Mouse (Mus musculus) midbrain, postnatal 0 days (tissue): ENCODE results near the gene Abhd15. TPM values are rescaled to one million over a fixed set of nuclear protein-coding genes. Genes with fewer than 3 reads are reported as not detected.
"Not testable (repeated sequence)": the region's sequence is repeated elsewhere in the genome, so short reads cannot be mapped to it uniquely, and the experiment has no call there.

Source experiments
- ATAC-seq: fragments of 200-750 bp; cut with Nextera tagmentation; 2 replicates; pipeline ENCODE4 v1.8.0; 2017; ENCODE audit warnings: moderate number of reproducible peaks, mild to moderate bottlenecking, moderate TSS enrichment, moderate library complexity; ENCODE audit not compliant: low FRiP score
- DNase-seq: peaks from one replicate; pipeline ENCODE4 v3.0.0-alpha.2; 2015; ENCODE audit warnings: low spot score
- H3K27ac ChIP-seq: fragments of 300-500 bp; sonication (generic); 2 replicates; pipeline ENCODE4 v1.5.1; 2014; ENCODE audit warnings: low read depth, mild to moderate bottlenecking, low read length, mixed read lengths
- H3K27me3 ChIP-seq: fragments of 300-500 bp; sonication (generic); 2 replicates; pipeline ENCODE4 v1.6.1; 2014; ENCODE audit warnings: low read length, control low read depth, mixed read lengths; ENCODE audit not compliant: insufficient read depth
- H3K36me3 ChIP-seq: fragments of 300-500 bp; sonication (generic); 2 replicates; pipeline ENCODE4 v1.6.1; 2014; ENCODE audit warnings: low read length, control low read depth, mixed read lengths; ENCODE audit not compliant: insufficient read depth
- H3K4me1 ChIP-seq: fragments of 300-500 bp; sonication (generic); 2 replicates; pipeline ENCODE4 v1.6.1; 2014; ENCODE audit warnings: mild to moderate bottlenecking, control low read depth, antibody characterized with exemption, low read length, mixed read lengths; ENCODE audit not compliant: insufficient read depth
- H3K4me2 ChIP-seq: fragments of 300-500 bp; sonication (generic); 2 replicates; pipeline ENCODE4 v1.6.1; 2014; ENCODE audit warnings: low read depth, mild to moderate bottlenecking, low read length, mixed read lengths; ENCODE audit not compliant: poor library complexity, severe bottlenecking
- H3K4me3 ChIP-seq: fragments of 300-500 bp; sonication (generic); 2 replicates; pipeline ENCODE4 v1.5.1; 2014; ENCODE audit warnings: low read depth, mild to moderate bottlenecking, low read length, moderate library complexity
- H3K9ac ChIP-seq: fragments of 300-500 bp; sonication (generic); replicated peaks from 2 replicates; pipeline ENCODE4 v1.6.1; 2014; ENCODE audit warnings: mild to moderate bottlenecking, low read length, moderate library complexity, mixed read lengths; ENCODE audit not compliant: poor library complexity, severe bottlenecking
- H3K9me3 ChIP-seq: fragments of 300-500 bp; sonication (generic); 2 replicates; pipeline ENCODE4 v1.6.1; 2016; ENCODE audit warnings: low read length, control low read depth
- CTCF ChIP-seq: IDR thresholded peaks from 2 replicates; pipeline ENCODE4 v1.5.1; 2016; ENCODE audit warnings: antibody characterized with exemption, mild to moderate bottlenecking
- WGBS: fragments of 180-500 bp; shearing (Covaris S2); extraction: QIAGEN DNeasy Blood & Tissue Kit; methylation state at CpG from one replicate; pipeline ENCODE4 v1.1.7; 2014; 5-methylcytosine and 5-hydroxymethylcytosine counted together
- polyA plus RNA-seq: library from polyadenylated mRNA; unstranded; fragments of >200 nt; fragmentation: Nextera tagmentation; extraction: Ambion mirVana; gene quantifications from 2 replicates; pipeline ENCODE4 v1.2.1, GENCODE M21; 2015
- total RNA-seq: library from RNA; depleted of rRNA; stranded (reverse); fragments of >200 nt; gene quantifications from 2 replicates; pipeline ENCODE4 v1.2.3, GENCODE M21; 2014

Gene Abhd15
- total and polyA plus RNA-seq, 2 experiments from 2014 or later, result 1.8 to 4.2 TPM

DNA sequence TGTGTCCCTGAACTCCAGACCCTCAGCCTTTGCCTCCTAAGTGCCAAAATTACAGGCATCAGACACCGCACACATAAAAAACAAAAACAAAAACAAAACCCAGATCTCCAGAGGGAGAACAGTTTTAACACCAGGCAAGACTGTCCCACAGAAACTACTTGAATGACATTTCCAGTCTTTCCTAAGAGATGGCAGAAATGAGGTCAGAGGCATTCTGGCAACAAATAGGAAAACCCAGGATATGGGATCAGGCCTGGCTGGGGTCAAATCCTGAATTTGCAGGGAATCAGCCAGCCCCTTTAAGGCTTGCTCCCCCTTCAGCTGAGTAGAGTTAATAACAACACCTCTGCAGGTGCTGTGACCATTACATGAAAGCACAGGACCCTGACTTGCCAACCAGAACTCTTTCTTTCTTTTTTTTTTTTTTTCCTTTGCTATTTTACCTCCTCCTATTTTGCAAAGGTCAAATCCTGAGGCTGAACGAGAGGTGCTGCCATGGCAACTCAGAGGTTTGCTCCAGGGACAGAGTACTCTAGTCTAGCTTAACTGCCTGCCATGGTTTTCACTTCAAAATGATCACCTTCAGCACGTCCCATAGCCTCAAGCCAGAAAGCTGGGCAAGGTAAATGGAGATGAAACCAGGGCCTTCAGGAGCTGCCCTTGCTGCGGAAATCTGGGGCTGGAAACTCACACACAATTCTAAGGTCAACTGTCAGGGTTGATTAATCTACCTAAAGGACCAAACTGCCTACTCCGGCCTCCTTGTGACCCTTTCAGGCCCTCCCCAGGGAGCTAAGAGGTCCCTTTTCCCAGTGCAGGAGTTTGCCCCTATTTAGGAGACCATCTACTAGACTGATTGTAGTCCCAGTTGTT, 1.9 kb downstream of the Abhd15 start:
- TF ChIP-seq CTCF, result no peak
- Histone ChIP-seq H3K4me2 (no peak overlapping the region), H3K4me1 (peaks cover 12% of the 10 kb centered on the region), H3K9ac (no peak overlapping the region), H3K27me3 (peaks cover 13% of the 10 kb centered on the region; the same call in 1 of the 2 replicates), H3K9me3 (no peaks in the 10 kb centered on the region), H3K27ac (no peak overlapping the region), H3K4me3 (no peak overlapping the region), H3K36me3 (no peaks in the 10 kb centered on the region)
- WGBS, result 53% methylated on average over 5 of the region's 5 CpGs
- no peak for DNase-seq
- ATAC-seq, result no peak

DNA sequence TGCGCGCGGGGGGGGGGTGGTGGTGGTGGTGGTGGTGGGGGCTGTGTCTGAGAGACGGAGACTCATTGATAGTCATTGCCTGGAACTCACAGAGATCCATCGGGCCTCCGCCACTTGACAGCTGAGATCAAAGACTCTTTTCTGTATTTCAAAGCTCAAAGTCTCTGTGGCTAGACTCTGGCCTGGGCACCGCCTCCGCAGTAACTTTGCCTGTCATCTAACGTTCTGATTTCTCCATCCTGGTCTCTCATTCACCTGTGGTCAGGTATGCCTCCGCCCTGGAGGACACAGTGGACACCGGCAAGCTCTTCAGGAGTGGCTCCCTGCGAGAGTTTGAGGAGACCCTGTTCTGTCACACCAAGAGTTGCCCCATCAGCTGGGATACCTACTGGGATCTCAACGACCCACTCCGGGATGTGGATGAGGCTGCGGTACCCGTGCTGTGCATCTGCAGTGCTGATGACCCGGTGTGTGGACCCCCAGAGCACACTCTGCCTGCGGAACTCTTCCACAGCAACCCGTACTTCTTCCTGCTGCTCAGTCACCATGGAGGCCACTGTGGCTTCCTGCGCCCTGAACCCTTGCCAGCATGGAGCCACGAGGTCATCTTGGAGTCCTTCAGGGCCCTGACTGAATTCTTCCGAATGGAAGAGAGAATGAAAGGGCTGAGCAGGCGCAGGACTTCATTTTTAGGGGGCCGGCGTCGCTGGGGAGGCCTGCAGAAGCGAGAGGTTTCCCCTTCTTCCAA, 3.3 kb downstream of the Abhd15 start:
- peaks cover 4% of the 10 kb centered on the region; the same call in 1 of the 2 replicates for H3K4me1 ChIP-seq
- no peak overlapping the region for H3K4me2 ChIP-seq
- TF ChIP-seq CTCF, result no peak
- no peaks in the 10 kb centered on the region for H3K36me3 ChIP-seq
- no peak for ATAC-seq
- no peak overlapping the region for H3K4me3 ChIP-seq
- H3K9me3 ChIP-seq, result no peaks in the 10 kb centered on the region
- H3K27ac ChIP-seq, result no peak overlapping the region
- peaks cover 13% of the 10 kb centered on the region; the same call in 1 of the 2 replicates for H3K27me3 ChIP-seq
- H3K9ac ChIP-seq, result no peak overlapping the region
- 78% methylated on average over 27 of the region's 27 CpGs for WGBS
- no peak for DNase-seq

DNA sequence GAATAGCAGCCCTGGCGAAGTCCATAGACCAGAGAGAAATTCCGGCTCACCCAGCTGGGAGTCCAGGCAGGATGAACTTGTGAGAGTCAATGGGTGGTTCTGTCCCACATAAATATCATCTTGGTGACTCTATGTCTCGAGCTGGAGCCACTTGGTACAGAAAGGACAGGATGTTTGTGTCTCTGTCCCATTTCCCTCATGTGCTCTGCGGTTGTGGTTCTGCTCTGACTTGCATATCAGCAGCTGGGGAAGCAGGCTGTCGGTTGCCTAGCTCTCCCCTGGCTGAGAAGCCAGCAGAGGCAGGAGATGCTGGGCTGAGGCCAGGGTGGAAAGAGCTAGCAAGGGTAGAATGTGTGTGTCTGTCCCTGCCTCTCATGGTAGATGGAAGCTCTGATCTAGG, 4.1 kb downstream of the Abhd15 start, which contains the start of gene Gm10392:
Gene Gm10392, minus strand, starts transcription at position 156 of the 400 bp plus-strand sequence.
- Histone ChIP-seq H3K27me3 (peaks cover 13% of the 10 kb centered on the region; the same call in 1 of the 2 replicates), H3K9ac (no peak within 1 kb of the TSS), H3K9me3 (no peaks in the 10 kb centered on the region), H3K36me3 (no peaks in the 10 kb centered on the region), H3K27ac (no peak within 1 kb of the TSS), H3K4me1 (peaks cover 4% of the 10 kb centered on the region; the same call in 1 of the 2 replicates), H3K4me3 (no peak within 1 kb of the TSS), H3K4me2 (no peak within 1 kb of the TSS)
- ATAC-seq (no peak), DNase-seq (no peak)
- TF ChIP-seq CTCF, result no peak
- 75% methylated on average over 5 of the region's 5 CpGs for WGBS

DNA sequence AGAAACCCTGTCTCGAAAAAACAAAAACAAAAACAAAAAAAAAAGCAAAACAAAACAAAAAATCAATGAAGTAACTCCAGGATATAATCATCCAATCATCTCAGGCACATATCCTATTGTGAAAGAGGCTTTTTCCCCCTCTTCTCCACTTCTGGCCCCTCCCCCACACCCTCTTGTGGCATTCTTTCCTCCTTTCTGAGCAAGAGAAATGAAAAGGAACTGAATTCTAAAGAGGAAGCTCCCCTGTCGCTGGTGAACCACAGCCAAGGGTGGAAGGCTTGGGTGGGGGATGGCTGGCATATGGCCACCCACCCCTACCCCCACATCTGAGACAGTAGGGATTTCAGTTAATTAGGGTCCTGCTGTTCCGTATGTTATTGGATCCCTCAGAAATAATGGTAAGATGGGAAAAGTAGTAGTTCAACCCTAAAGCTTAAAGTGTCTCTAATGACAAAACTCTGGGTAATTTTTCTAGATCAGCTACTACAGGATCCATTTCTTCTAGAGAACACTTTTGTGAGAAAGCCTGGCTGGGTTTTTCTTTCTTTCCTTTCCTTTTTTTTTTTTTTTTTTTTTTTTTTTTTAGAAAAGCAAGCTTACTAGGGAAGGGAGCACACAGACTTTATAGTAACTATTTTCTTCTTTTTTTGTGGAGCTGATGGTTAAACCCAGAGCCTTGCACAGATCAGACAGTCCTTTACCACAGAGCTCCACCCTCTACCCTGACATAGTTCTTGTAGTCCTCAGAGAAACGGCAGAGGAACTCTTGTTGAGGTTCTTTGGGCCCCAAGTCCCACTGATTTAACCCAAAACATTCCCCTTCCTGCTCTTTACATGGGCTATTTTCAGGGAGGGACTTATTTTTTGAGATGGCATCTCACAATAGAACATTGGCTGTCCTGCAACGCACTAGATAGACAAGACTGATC, 5.9 kb downstream of the Abhd15 start:
- H3K36me3 ChIP-seq, result no peaks in the 10 kb centered on the region
- no peaks in the 10 kb centered on the region for H3K4me1 ChIP-seq
- 41% methylated on average over 5 of the region's 5 CpGs for WGBS
- ATAC-seq, result no peak
- no peak overlapping the region for H3K9ac ChIP-seq
- no peak overlapping the region for H3K4me3 ChIP-seq
- H3K4me2 ChIP-seq, result no peak overlapping the region
- no peak for TF ChIP-seq CTCF
- no peak overlapping the region for H3K27ac ChIP-seq
- no peaks in the 10 kb centered on the region for H3K9me3 ChIP-seq
- DNase-seq, result no peak
- H3K27me3 ChIP-seq, result peaks cover 4% of the 10 kb centered on the region; the same call in 1 of the 2 replicates

DNA sequence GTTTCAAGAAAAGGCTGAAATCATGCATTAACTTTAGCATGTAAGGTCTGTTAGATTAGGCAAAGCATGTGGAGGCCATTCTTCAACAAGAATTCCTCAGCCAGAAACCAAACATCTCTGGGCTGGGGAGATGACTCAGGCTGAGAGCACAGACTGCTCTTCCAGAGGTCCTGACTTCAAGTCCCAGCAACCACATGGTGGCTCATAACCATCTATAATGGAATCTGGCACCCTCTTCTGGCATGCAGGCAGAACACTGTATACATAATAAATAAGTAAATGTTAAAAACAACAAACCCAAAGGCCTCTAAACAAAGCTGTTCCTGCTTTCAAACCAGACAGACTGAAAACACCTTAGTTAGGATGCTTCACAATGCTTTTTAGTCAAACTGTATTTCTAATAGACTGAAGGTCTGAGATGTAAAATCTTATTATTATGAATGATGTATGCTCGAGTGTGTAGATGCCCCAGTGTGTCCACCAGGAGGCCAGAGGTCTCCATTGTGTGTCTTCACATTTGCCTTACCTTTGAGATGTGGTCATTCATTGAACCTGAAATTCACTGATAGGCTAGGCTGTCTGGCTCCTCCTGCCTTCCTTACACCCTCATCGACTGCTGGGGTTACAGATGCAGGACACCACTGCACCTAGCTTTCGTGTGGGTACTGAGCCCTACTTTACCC, 11.0 kb downstream of the Abhd15 start:
- 76% methylated on average over 3 of the region's 3 CpGs for WGBS
- peak; percentile 3; the same call in 1 of the 2 replicates for TF ChIP-seq CTCF
- H3K36me3 ChIP-seq, result no peaks in the 10 kb centered on the region

DNA sequence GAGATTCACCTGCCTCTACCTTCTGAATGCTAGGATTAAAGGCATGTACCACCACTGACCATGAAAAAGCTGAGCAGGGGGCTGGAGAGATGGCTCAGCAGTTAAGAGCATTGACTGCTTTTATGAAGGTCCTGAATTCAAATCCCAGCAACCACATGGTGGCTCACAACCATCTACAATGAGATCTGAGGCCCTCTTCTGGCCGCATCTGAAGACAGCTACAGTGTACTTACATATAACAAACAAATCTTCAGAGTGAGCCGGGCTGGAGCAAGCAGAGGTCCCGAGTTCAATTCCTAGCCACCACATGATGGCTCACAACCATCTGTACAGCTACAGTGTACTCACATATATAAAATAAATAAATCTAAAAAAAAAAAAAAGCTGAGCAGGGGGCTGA, 13.5 kb downstream of the Abhd15 start:
- H3K27ac ChIP-seq, H3K9ac ChIP-seq, DNase-seq, H3K9me3 ChIP-seq, H3K4me2 ChIP-seq, H3K4me3 ChIP-seq, H3K36me3 ChIP-seq, H3K4me1 ChIP-seq, H3K27me3 ChIP-seq, ATAC-seq: not testable (repeated sequence)
- 93% methylated on average over 3 of the region's 3 CpGs for WGBS

More for the DNA sequence above, 11.0 kb downstream of the Abhd15 start:
- Histone ChIP-seq H3K4me1 (no peaks in the 10 kb centered on the region), H3K4me2 (no peak overlapping the region), H3K9ac (no peak overlapping the region), H3K27ac (no peak overlapping the region), H3K4me3 (no peak overlapping the region), H3K9me3 (no peaks in the 10 kb centered on the region), H3K27me3 (no peaks in the 10 kb centered on the region)
- no peak for DNase-seq
- ATAC-seq, result no peak
